Comparison of ENCODE assay signal across 21 mouse cellular contexts in genomic region chr8:121200069-121200468, GRCm38 (mm10).
DNase-seq lines count a peak whose midpoint lies in the region; ATAC-seq and TF ChIP-seq lines count a peak whose summit lies in the region.
"Had no signal": no experiment of that assay in that cellular context is flagged by ENCODE, and none has a peak within 500 bp of the region (broad histone marks: within the 10 kb centered on the region; RNA-seq: fewer than 3 reads in every experiment).

No protein-coding gene starts in this region.

- peaks cover 28% of the 10 kb centered on the region; the same call in 1 of the 2 replicates for H3K27me3 ChIP-seq in heart, embryonic 10.5 days (ENCODE audit: insufficient read depth, poor library complexity, severe bottlenecking)
- no peaks in the 10 kb centered on the region for H3K27me3 ChIP-seq in intestine, embryonic 14.5 days (replicated peaks; ENCODE audit: control insufficient read depth, insufficient read depth, low read length)
- H3K27me3 ChIP-seq in intestine, postnatal 0 days (replicated peaks; ENCODE audit: control insufficient read depth, insufficient read depth, low read length): no peaks in the 10 kb centered on the region
- H3K27me3 ChIP-seq in kidney, postnatal 0 days (ENCODE audit: insufficient read depth, low read length): no peaks in the 10 kb centered on the region
- H3K27me3 ChIP-seq in stomach, embryonic 16.5 days (ENCODE audit: control insufficient read depth, insufficient read depth, low read length): peaks cover 2% of the 10 kb centered on the region; the same call in 1 of the 2 replicates
- no peaks in the 10 kb centered on the region for H3K27me3 ChIP-seq in stomach, postnatal 0 days (ENCODE audit: control insufficient read depth, insufficient read depth, low read length)

- no peak for TF ChIP-seq CTCF in intestine, postnatal 0 days (IDR thresholded peaks at IDR 0.05; ENCODE audit: low read depth)
- no peak for TF ChIP-seq CTCF in kidney, postnatal 0 days (IDR thresholded peaks at IDR 0.05; ENCODE audit: low read depth)
- no peak for TF ChIP-seq CTCF in stomach, postnatal 0 days (IDR thresholded peaks at IDR 0.05; ENCODE audit: low read depth)

- peak overlapping the region; percentile 74 for H3K27ac ChIP-seq in heart, embryonic 10.5 days
- H3K27ac ChIP-seq in intestine, embryonic 14.5 days (ENCODE audit: low read depth): peak overlapping the region; percentile 24; the same call in 1 of the 2 replicates
- no peak overlapping the region for H3K27ac ChIP-seq in intestine, postnatal 0 days (ENCODE audit: low read depth, low read length)
- H3K27ac ChIP-seq in kidney, postnatal 0 days: peak overlapping the region; percentile 47
- no peak overlapping the region for H3K27ac ChIP-seq in stomach, embryonic 16.5 days (ENCODE audit: low read length)
- no peak overlapping the region for H3K27ac ChIP-seq in stomach, postnatal 0 days (replicated peaks)
- H3K27ac ChIP-seq: hindbrain, embryonic 13.5 days; liver, embryonic 15.5 days; macrophage had no signal

- H3K36me3 ChIP-seq in heart, embryonic 10.5 days: no peaks in the 10 kb centered on the region
- H3K36me3 ChIP-seq in intestine, embryonic 14.5 days (ENCODE audit: control insufficient read depth, insufficient read depth, low read length): no peaks in the 10 kb centered on the region
- H3K36me3 ChIP-seq in intestine, postnatal 0 days (ENCODE audit: control insufficient read depth, insufficient read depth): no peaks in the 10 kb centered on the region
- H3K36me3 ChIP-seq in kidney, postnatal 0 days (ENCODE audit: insufficient read depth, low read length): no peaks in the 10 kb centered on the region
- H3K36me3 ChIP-seq in stomach, embryonic 16.5 days (ENCODE audit: control insufficient read depth, insufficient read depth, low read length): no peaks in the 10 kb centered on the region
- no peaks in the 10 kb centered on the region for H3K36me3 ChIP-seq in stomach, postnatal 0 days (ENCODE audit: control insufficient read depth, insufficient read depth, low read length)
- H3K36me3 ChIP-seq: hindbrain, embryonic 13.5 days; liver, embryonic 15.5 days had no signal

- DNase-seq in heart, embryonic 10.5 days (ENCODE audit: low spot score): no peak
- no peak for DNase-seq in heart, adult 18-20 months
- DNase-seq in intestine, embryonic 14.5 days (ENCODE audit: low spot score): no peak
- DNase-seq in kidney, postnatal 0 days (ENCODE audit: low spot score): no peak
- no peak for DNase-seq in kidney, adult 18-20 months
- DNase-seq in stomach, postnatal 0 days (ENCODE audit: low spot score): no peak
- DNase-seq: adrenal gland, adult 2 months; adrenal gland, postnatal 36 days; cerebellum, adult 18-20 months; cerebellum, postnatal 10 days; forebrain, postnatal 0 days; heart, postnatal 14 days; layer of hippocampus, adult 9-11 months; midbrain, embryonic 14.5 days had no signal

- no peak overlapping the region for H3K4me3 ChIP-seq in heart, embryonic 10.5 days
- no peak overlapping the region for H3K4me3 ChIP-seq in intestine, embryonic 14.5 days (ENCODE audit: low read depth, low read length)
- no peak overlapping the region for H3K4me3 ChIP-seq in intestine, postnatal 0 days (ENCODE audit: low read depth, low read length)
- no peak overlapping the region for H3K4me3 ChIP-seq in kidney, postnatal 0 days (replicated peaks; ENCODE audit: low read depth, low read length)
- H3K4me3 ChIP-seq in stomach, embryonic 16.5 days (replicated peaks; ENCODE audit: low read length): no peak overlapping the region
- H3K4me3 ChIP-seq in stomach, postnatal 0 days (ENCODE audit: low read depth, low read length): no peak overlapping the region
- H3K4me3 ChIP-seq: erythroblast, embryonic 14.5 days; hindbrain, embryonic 13.5 days; liver, embryonic 15.5 days had no signal

- H3K9me3 ChIP-seq in heart, embryonic 10.5 days: no peaks in the 10 kb centered on the region
- no peaks in the 10 kb centered on the region for H3K9me3 ChIP-seq in intestine, embryonic 14.5 days (ENCODE audit: control insufficient read depth, low read length)
- no peaks in the 10 kb centered on the region for H3K9me3 ChIP-seq in intestine, postnatal 0 days (ENCODE audit: control insufficient read depth)
- no peaks in the 10 kb centered on the region for H3K9me3 ChIP-seq in kidney, postnatal 0 days (replicated peaks; ENCODE audit: low read length)
- no peaks in the 10 kb centered on the region for H3K9me3 ChIP-seq in stomach, embryonic 16.5 days (replicated peaks; ENCODE audit: control insufficient read depth, low read length)
- no peaks in the 10 kb centered on the region for H3K9me3 ChIP-seq in stomach, postnatal 0 days (ENCODE audit: control insufficient read depth, low read length)
- H3K9me3 ChIP-seq: hindbrain, embryonic 13.5 days; liver, embryonic 15.5 days had no signal

- no peak for TF ChIP-seq EP300 in stomach, postnatal 0 days (optimal IDR thresholded peaks at IDR 0.05)

- peak overlapping the region; percentile 20; the same call in 1 of the 2 replicates for H3K4me2 ChIP-seq in intestine, embryonic 14.5 days (ENCODE audit: low read length)
- no peak overlapping the region for H3K4me2 ChIP-seq in intestine, postnatal 0 days (replicated peaks; ENCODE audit: low read depth)
- H3K4me2 ChIP-seq in kidney, postnatal 0 days (ENCODE audit: low read length): peak overlapping the region; percentile 30
- H3K4me2 ChIP-seq in stomach, embryonic 16.5 days (ENCODE audit: low read depth, low read length): no peak overlapping the region
- no peak overlapping the region for H3K4me2 ChIP-seq in stomach, postnatal 0 days (replicated peaks; ENCODE audit: low read depth)
- H3K4me2 ChIP-seq: hindbrain, embryonic 13.5 days; liver, embryonic 15.5 days had no signal

- WGBS in heart, embryonic 10.5 days: 48% methylated on average over 12 of the region's 12 CpGs
- 37% methylated on average over 12 of the region's 12 CpGs for WGBS in intestine, embryonic 14.5 days
- WGBS in intestine, postnatal 0 days: 48% methylated on average over 12 of the region's 12 CpGs
- 9% methylated on average over 12 of the region's 12 CpGs for WGBS in kidney, postnatal 0 days
- WGBS in stomach, embryonic 16.5 days: 33% methylated on average over 12 of the region's 12 CpGs
- WGBS in stomach, postnatal 0 days: 30% methylated on average over 12 of the region's 12 CpGs

- peaks cover 37% of the 10 kb centered on the region for H3K4me1 ChIP-seq in heart, embryonic 10.5 days
- H3K4me1 ChIP-seq in intestine, embryonic 14.5 days (replicated peaks; ENCODE audit: control insufficient read depth, insufficient read depth, low read length): peaks cover 16% of the 10 kb centered on the region; the same call in 1 of the 2 replicates
- H3K4me1 ChIP-seq in intestine, postnatal 0 days (replicated peaks; ENCODE audit: control insufficient read depth, insufficient read depth, low read length): no peaks in the 10 kb centered on the region
- peaks cover 17% of the 10 kb centered on the region for H3K4me1 ChIP-seq in kidney, postnatal 0 days (replicated peaks; ENCODE audit: insufficient read depth, low read length)
- H3K4me1 ChIP-seq in stomach, embryonic 16.5 days (ENCODE audit: control insufficient read depth, insufficient read depth, low read length): peaks cover 20% of the 10 kb centered on the region
- H3K4me1 ChIP-seq in stomach, postnatal 0 days (replicated peaks; ENCODE audit: control insufficient read depth, insufficient read depth): no peaks in the 10 kb centered on the region
- H3K4me1 ChIP-seq: liver, embryonic 15.5 days had no signal

- ATAC-seq in intestine, embryonic 14.5 days (replicated peaks; ENCODE audit: low FRiP score, low TSS enrichment, low read depth): 0 out of 2 replicates have a peak, but pooled peaks have one; percentile 29
- ATAC-seq in intestine, postnatal 0 days: no peak
- peak; percentile 23; the same call in 1 of the 2 replicates for ATAC-seq in kidney, postnatal 0 days (replicated peaks; ENCODE audit: low FRiP score, low read depth)
- 0 out of 2 replicates have a peak, but pooled peaks have one; percentile 29 for ATAC-seq in stomach, embryonic 16.5 days (ENCODE audit: insufficient read depth, low FRiP score)
- ATAC-seq in stomach, postnatal 0 days (ENCODE audit: low FRiP score, low TSS enrichment): no peak
- ATAC-seq: activated CD4-positive, CD25-positive, alpha-beta regulatory T cell, adult 4 months; forebrain, postnatal 0 days had no signal

- no peak overlapping the region for H3K9ac ChIP-seq in intestine, embryonic 14.5 days (ENCODE audit: low read length)
- no peak overlapping the region for H3K9ac ChIP-seq in intestine, postnatal 0 days (ENCODE audit: low read depth, low read length)
- H3K9ac ChIP-seq in kidney, postnatal 0 days (ENCODE audit: low read depth, low read length): no peak overlapping the region
- peak overlapping the region; percentile 26; the same call in 1 of the 2 replicates for H3K9ac ChIP-seq in stomach, embryonic 16.5 days (ENCODE audit: low read length)
- no peak overlapping the region for H3K9ac ChIP-seq in stomach, postnatal 0 days (ENCODE audit: low read length)
- H3K9ac ChIP-seq: forebrain, postnatal 0 days; hindbrain, embryonic 13.5 days; liver, embryonic 15.5 days had no signal

Comparison
In these comparisons a context has a peak if more than half of its experiments do, and no peak if none do; other contexts are left out.
1. H3K27ac ChIP-seq: peak in heart, embryonic 10.5 days (single experiment), intestine, embryonic 14.5 days (single experiment) and kidney, postnatal 0 days (single experiment); none in intestine, postnatal 0 days (single experiment), stomach, embryonic 16.5 days (single experiment) and stomach, postnatal 0 days (single experiment).
2. ATAC-seq: peak in intestine, embryonic 14.5 days (single experiment), kidney, postnatal 0 days (single experiment) and stomach, embryonic 16.5 days (single experiment); none in intestine, postnatal 0 days (single experiment) and stomach, postnatal 0 days (single experiment).
3. H3K4me2 ChIP-seq: peak in intestine, embryonic 14.5 days (single experiment) and kidney, postnatal 0 days (single experiment); none in intestine, postnatal 0 days (single experiment), stomach, embryonic 16.5 days (single experiment) and stomach, postnatal 0 days (single experiment).